Mouse (Mus musculus): Measurements from ENCODE around the gene Kbtbd3.

Gene Kbtbd3

DNA sequence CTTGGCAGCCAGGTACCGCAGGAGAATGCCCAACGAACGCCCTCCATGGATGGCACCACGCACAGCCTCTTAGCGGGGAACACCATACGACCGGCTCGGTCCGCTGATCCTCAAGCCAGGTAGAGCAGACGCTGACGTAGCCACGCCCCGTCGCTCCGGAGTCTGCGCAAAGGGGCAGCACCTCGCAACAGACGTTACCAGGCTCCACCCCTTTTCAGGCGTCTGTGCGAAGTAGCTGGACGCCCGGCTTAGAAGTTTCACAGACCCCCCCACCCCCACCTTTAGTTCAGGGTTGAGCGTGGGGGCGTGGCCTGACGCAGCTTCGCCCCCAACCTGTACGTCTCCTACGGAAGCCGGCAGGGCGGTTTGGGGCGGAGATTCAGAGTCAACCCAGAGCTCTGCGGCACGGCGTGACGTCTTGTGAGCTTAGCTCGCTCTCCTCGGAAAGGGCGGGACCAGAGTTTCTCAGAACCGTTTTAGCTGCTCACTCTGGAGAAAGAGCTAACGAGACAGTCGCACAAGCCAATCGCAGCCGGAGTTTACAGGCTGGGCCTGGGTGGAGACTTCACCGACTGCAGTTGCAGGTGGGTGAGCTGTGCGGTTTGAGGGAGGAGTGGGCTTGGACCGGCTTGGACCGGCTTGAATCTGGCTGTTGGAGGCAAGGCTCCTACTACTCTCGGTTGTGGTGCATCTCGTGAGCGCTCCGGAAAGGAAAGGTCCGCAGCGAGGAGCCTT is at the start of gene Kbtbd3, which contains the start of gene Aasdhppt:
TSS of gene Kbtbd3 (plus strand) at position 483 of the 735 bp plus-strand sequence.
TSS of gene Aasdhppt (minus strand) at position 121 of the 735 bp plus-strand sequence.
- peak; percentile 99 for DNase-seq (ENCODE audit: low spot score in 2 of 2)

GRCm38 (mm10) chr9:4259841-4260745 is 49.5 kb upstream of the Kbtbd3 start:
- DNase-seq (ENCODE audit: low spot score in 2 of 2): peak in 1 of 2 experiments; percentile 4

GRCm38 (mm10) chr9:4260746-4261090 is 48.9 kb upstream of the Kbtbd3 start:
- DNase-seq (ENCODE audit: low spot score in 2 of 2): no peak

GRCm38 (mm10) chr9:4266881-4267280 is 42.8 kb upstream of the Kbtbd3 start:
- no peak for DNase-seq (ENCODE audit: low spot score in 2 of 2)

DNA sequence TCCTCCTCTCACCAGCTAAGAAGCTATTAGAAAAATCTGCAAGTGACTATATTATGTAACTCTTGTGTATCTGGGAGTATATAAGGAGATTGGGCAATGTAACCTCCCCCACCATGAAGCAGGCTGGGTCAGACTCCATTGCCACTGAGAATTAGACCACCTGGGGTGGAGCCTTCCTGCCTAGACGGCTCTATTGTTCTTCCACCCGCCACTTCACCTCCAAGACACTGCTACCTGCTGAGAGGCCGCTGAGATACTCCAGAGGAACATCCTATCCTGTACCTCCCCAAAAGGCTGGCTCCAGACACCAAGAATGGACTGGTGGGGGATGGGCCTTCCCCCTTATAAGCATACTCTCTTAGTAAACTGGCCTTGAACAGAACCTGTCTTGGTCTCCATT is 25.8 kb upstream of the Kbtbd3 start:
- DNase-seq (ENCODE audit: low spot score in 2 of 2): no peak

- no peak for DNase-seq (ENCODE audit: low spot score in 2 of 2)
Observed at GRCm38 (mm10) chr9:4300466-4300865, 9.2 kb upstream of the Kbtbd3 start.

DNA sequence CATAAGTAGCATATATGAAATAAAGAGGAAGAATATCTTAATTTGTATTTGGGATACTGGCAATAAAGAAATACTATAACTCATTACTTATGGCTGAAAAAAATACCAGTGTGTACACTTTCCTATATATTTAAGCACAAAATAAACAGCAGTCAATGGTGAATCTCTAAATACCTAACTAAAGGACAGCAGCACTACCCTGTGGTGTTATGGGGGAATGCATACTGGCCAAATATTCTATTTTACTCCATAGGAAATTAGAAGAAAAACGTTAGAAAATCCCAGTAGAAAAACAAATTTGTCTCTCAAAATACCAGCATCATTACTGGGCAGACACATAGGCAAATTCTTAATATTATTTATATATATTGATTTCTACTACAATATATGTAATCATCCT is 4.8 kb upstream of the Kbtbd3 start:
- DNase-seq (ENCODE audit: low spot score in 2 of 2): no peak

GRCm38 (mm10) chr9:4308628-4309350 is 844 bp upstream of the Kbtbd3 start:
- no peak for DNase-seq (ENCODE audit: low spot score in 2 of 2)

- no peak for DNase-seq (ENCODE audit: low spot score in 2 of 2)
Observed at GRCm38 (mm10) chr9:4310706-4311105, 1.1 kb downstream of the Kbtbd3 start.

- DNase-seq (ENCODE audit: low spot score in 2 of 2): no peak
Observed at GRCm38 (mm10) chr9:4311162-4311561, 1.5 kb downstream of the Kbtbd3 start.

- no peak for DNase-seq (ENCODE audit: low spot score in 2 of 2)
Observed at GRCm38 (mm10) chr9:4313946-4314345, 4.3 kb downstream of the Kbtbd3 start.

DNA sequence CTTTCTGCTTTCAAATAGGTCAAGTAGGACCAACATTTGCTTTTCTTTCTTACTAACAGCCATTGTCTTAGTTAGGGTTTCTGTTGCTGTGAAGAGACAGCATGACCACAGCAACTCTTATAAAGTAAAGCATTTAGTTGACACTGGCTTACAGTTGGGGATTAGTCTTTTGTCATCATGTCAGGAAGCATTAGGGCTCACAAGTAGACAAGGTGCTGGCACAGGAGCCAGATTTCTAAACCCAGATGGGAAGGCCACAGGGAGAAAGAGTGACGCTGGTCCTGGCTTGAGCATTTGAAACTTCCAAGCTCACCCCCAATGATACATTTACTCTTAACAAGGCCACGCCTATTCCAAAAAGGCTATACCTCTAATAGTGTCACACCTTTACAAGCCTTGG is 6.1 kb downstream of the Kbtbd3 start:
- no peak for DNase-seq (ENCODE audit: low spot score in 2 of 2)

- DNase-seq (ENCODE audit: low spot score in 2 of 2): no peak
Observed at GRCm38 (mm10) chr9:4318939-4319721, 9.5 kb downstream of the Kbtbd3 start.

- no peak for DNase-seq (ENCODE audit: low spot score in 2 of 2)
Observed at GRCm38 (mm10) chr9:4353163-4353562, 43.5 kb downstream of the Kbtbd3 start.

DNA sequence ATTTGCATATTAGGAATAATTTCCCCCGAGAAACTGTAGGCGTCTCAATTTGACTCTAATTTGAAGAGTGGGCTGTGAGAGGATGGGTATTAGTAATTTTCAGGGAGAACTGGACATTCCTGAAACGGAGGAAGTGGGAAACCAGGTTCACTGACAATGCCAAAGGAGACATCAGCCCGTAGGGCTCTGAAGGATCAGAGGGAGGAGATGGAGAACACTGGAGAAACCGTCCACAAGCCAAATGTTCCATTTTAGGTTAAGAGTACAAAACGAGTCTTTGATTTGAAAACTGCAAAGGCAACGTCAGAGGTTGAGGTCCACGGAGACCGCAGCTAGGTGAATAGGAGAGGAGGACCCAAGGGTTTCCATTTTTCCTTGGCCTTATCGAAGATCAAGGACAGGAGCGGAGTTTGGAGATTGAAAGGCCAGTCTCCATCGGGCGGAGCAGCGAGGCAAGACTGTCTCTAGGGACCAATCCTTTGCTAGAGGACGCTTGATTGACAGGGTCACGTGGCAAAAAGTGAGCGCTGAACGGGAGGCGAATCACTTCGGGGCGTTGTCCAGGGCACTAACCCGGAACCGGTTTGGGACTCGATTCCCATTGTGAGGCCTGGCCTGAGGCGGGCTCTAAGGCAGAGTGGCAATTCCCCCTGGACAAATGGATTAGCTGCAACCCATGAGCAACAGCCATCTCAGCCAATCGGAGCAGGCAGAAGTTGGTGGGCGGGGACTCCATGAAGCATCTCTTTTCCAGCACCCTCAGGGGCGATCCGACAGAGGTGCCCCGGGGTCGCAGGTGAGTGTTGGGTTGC is 66.4 kb downstream of the Kbtbd3 start, which contains the start of gene Msantd4:
TSS of gene Msantd4 (plus strand) at position 735 of the 812 bp plus-strand sequence.
- DNase-seq (ENCODE audit: low spot score in 2 of 2): peak; percentile 93 to 94

DNA sequence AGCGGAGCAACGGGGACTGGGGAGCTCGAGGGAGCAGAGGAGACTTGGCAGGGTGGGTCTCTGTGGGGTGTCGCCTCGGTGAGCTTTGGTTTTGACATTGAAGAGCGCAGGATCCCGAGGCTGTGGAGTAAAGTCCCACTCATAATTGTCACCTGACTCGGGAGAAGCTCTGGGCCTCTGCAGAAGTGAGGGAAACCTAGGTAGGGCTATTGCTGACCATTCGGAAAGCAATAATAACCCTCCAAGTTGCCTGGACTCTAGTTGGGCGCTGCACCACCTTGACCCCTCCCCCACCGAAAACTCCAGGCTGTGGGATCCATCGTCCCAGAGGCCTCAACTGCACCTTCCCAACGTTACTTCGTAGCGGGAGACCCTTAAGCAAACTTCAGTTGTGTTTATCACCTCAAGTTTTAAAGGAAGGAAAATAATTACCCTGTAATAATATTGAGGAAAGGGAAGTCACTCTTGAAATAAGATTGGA is 67.0 kb downstream of the Kbtbd3 start:
- DNase-seq (ENCODE audit: low spot score in 2 of 2): no peak

Data from spleen, postnatal 36 days (tissue).